Mouse (Mus musculus): ENCODE measurements around the gene Ptgds. TPM values are rescaled to one million over a fixed set of nuclear protein-coding genes. Genes with fewer than 3 reads are reported as not detected.

The Ptgds gene
- polyA plus RNA-seq, 1 experiment from 2014 or later: 4.0 TPM

DNA sequence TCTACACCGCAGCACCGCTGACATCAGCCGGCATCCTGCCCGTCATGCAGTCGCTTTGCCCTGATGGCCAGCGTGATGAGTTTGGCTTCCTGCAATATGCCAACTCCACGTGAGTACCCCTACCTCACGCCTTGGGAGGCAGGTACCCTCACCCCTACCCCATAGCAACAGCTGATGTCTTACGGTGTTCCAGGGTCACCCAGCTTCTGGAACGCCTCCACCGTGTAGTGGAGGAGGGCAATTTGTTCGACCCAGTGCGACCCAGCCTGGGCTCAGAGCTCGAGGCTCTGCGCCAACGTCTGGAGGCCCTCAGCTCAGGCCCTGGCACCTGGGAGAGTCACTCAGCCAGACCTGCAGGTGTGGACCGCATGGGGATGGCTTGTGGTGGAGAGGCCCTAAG lies 36.7 kb downstream of the Ptgds start:
- Histone ChIP-seq H3K27me3 (replicated peaks; ENCODE audit: control insufficient read depth, insufficient read depth, low read length) (no peaks in the 10 kb centered on the region; the same call in 1 of the 2 replicates), H3K27ac (ENCODE audit: low read length) (no peak overlapping the region), H3K9ac (ENCODE audit: low read depth, low read length) (no peak overlapping the region), H3K4me1 (ENCODE audit: control insufficient read depth, insufficient read depth, low read length) (0 out of 2 replicates have a peak, but pooled peaks cover 2% of the 10 kb centered on the region), H3K9me3 (ENCODE audit: control insufficient read depth, low read length) (no peaks in the 10 kb centered on the region), H3K4me3 (ENCODE audit: low read length) (no peak overlapping the region), H3K4me2 (ENCODE audit: low read depth, low read length) (no peak overlapping the region), H3K36me3 (ENCODE audit: control insufficient read depth, insufficient read depth, low read length) (no peaks in the 10 kb centered on the region)
- WGBS: 91% methylated on average over 17 of the region's 17 CpGs
- ATAC-seq: no peak

DNA sequence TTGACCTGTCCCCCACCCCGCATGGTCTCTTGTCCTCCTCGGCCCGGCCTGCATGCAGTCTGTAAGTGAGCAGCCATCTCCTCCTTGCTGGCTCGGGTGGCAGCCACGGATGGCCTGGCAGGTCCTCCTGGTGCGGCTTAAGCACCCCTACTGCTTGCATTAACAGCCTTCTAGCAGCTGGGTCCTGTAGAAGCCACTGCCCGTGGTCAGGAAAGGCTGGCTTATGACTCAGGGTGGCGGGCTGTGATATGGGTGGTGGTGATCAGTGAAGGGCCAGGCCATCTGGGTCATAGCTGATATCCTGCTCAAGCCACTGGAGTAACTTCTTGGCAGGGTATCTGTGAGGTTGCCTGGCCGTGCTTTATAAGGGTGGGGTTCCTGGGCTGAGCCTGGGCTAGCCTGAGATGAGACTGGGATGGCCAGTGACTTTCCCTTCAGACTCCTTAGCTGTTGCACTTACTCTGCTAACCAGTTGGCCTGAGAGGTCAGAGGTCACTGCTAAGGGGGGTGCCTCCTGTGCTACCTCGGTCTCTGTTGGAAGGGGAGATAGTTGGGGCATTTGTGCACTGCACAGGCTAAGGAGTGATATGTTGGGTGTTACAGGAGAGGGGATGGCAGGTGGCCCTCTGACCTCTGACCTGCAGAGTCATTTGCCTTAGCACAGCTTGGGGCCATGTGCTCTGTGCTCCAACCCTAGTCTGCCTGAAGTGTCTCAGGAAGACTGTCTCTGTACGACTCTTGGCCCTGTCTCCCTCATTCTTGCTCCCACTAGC lies 37.3 kb downstream of the Ptgds start:
- no peak overlapping the region for H3K9ac ChIP-seq (ENCODE audit: low read depth, low read length)
- WGBS: 85% methylated on average over 11 of the region's 11 CpGs
- no peak overlapping the region for H3K27ac ChIP-seq (ENCODE audit: low read length)
- no peak overlapping the region for H3K4me3 ChIP-seq (ENCODE audit: low read length)
- no peaks in the 10 kb centered on the region for H3K9me3 ChIP-seq (ENCODE audit: control insufficient read depth, low read length)
- no peaks in the 10 kb centered on the region for H3K36me3 ChIP-seq (ENCODE audit: control insufficient read depth, insufficient read depth, low read length)
- no peak for ATAC-seq
- no peaks in the 10 kb centered on the region; the same call in 1 of the 2 replicates for H3K27me3 ChIP-seq (replicated peaks; ENCODE audit: control insufficient read depth, insufficient read depth, low read length)
- H3K4me2 ChIP-seq (ENCODE audit: low read depth, low read length): no peak overlapping the region
- 0 out of 2 replicates have a peak, but pooled peaks cover 3% of the 10 kb centered on the region for H3K4me1 ChIP-seq (ENCODE audit: control insufficient read depth, insufficient read depth, low read length)

DNA sequence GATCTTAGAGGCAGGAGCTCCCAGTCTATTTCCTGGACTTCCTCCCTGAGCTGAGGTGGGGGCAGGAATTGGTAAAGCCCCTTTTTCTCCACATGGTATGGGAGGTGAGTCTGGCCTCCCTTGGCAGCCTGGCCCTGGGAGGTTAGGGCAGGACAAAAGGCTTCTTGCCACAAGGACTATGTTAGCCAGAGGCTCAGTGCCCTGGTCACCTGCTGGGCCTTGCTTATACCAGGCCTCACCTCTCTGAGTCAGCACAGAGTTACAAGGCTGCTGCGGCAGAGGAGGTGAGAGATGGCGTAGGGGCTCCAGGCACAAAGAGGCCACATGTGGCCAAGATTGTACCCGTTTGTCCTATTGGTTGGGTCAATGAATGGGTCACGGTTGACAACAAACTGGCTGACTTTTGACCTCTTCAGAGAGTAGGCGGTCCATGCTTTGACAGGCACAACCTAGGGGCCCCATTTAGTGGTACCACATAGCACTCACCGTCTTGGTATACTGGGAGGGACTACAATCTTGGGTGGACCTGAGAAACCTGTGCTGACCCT lies 38.5 kb downstream of the Ptgds start:
- no peak overlapping the region for H3K27ac ChIP-seq (ENCODE audit: low read length)

DNA sequence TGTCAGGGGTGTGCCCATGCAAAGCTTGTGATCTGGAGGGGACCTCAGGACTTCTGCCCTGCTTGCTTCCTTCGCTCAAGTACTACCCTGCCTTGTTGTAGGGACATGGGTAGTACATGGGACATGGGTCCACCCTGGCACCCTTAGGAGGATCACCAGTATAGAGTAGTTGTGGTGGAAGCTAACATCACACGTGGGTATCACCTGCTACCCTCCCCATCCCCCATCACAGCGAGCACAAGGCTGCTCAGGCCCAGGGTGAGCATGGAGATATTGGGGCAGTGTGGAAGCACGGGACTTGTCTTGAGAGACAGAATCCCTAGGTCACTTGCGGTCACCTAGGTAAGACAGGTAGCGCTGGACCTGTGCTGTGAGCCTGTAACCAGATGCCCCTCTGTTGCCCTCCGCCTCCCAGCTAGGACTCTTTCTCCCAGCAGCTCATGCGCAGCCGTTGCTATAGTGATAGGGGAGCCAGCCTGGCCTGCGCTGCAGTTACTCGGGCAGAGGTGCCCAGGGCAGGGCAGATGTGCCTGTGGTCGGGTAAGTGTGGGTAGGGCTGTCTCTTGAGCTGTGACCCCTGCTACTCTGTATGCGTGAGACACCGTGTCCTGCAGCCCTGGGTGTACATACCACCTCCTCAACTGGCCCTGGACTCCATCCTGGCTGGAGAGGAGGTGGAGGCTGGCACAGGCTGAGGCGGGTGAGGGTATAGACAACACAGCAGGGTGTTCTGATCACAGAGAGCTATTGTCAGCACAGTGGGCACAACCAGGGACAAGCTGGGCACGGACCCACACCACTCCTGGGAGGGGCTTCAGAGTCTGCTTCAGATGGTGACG lies 39.2 kb downstream of the Ptgds start:
- Histone ChIP-seq H3K4me1 (ENCODE audit: control insufficient read depth, insufficient read depth, low read length) (0 out of 2 replicates have a peak, but pooled peaks cover 3% of the 10 kb centered on the region), H3K27me3 (replicated peaks; ENCODE audit: control insufficient read depth, insufficient read depth, low read length) (peaks cover 3% of the 10 kb centered on the region; the same call in 1 of the 2 replicates), H3K9ac (ENCODE audit: low read depth, low read length) (no peak overlapping the region), H3K4me2 (ENCODE audit: low read depth, low read length) (no peak overlapping the region), H3K4me3 (ENCODE audit: low read length) (no peak overlapping the region), H3K27ac (ENCODE audit: low read length) (no peak overlapping the region), H3K9me3 (ENCODE audit: control insufficient read depth, low read length) (no peaks in the 10 kb centered on the region), H3K36me3 (ENCODE audit: control insufficient read depth, insufficient read depth, low read length) (no peaks in the 10 kb centered on the region)
- ATAC-seq: no peak
- WGBS: 74% methylated on average over 17 of the region's 17 CpGs

More for the DNA sequence above, 38.5 kb downstream of the Ptgds start:
- ATAC-seq: no peak
- Histone ChIP-seq H3K36me3 (ENCODE audit: control insufficient read depth, insufficient read depth, low read length) (no peaks in the 10 kb centered on the region), H3K9ac (ENCODE audit: low read depth, low read length) (no peak overlapping the region), H3K4me1 (ENCODE audit: control insufficient read depth, insufficient read depth, low read length) (0 out of 2 replicates have a peak, but pooled peaks cover 3% of the 10 kb centered on the region), H3K4me3 (ENCODE audit: low read length) (no peak overlapping the region), H3K9me3 (ENCODE audit: control insufficient read depth, low read length) (no peaks in the 10 kb centered on the region), H3K4me2 (ENCODE audit: low read depth, low read length) (no peak overlapping the region), H3K27me3 (replicated peaks; ENCODE audit: control insufficient read depth, insufficient read depth, low read length) (no peaks in the 10 kb centered on the region; the same call in 1 of the 2 replicates)
- whole genome bisulfite sequencing: 73% methylated on average over 6 of the region's 6 CpGs

DNA sequence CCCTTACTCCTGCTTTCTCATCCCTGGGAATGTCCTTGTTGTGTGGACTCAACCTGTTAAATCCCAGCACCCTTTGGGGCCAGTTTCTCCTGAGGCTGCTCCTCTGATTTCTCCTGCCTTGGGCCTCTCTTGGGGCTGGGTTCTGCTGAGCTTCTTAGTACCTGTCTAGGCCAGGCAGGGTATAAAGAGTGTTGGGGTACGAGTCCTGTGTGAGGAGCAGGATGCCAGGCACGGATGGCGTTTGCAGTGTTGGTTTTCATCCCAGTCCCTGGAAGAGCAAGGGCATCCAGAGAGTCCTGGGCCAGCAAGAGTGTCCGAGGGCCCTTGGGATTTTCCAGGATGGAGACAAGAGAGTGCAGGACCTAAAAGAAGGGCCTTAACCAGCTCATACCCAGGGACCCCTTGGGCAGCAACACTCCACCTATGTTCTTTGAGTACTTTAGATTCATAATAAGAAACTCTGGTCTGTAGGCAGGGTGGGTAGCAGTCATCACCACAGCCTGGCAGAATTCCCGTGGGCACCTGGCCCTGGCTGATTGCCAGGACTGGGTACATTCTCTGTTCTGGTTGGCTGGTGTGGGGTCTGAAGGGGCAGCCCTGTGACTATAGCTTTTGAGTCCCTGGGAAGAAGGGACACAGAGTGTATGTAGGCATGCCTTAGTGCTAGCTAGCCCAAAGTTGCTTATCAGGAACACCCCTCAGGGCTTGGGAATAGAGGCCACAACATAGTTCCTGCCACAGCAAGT lies 40.2 kb downstream of the Ptgds start:
- no peak overlapping the region for H3K27ac ChIP-seq (ENCODE audit: low read length)
- H3K9me3 ChIP-seq (ENCODE audit: control insufficient read depth, low read length): no peaks in the 10 kb centered on the region
- no peaks in the 10 kb centered on the region for H3K36me3 ChIP-seq (ENCODE audit: control insufficient read depth, insufficient read depth, low read length)
- peak overlapping the region; percentile 97 for H3K4me2 ChIP-seq (ENCODE audit: low read depth, low read length)
- H3K4me3 ChIP-seq (ENCODE audit: low read length): peak overlapping the region; percentile 75; the same call in 1 of the 2 replicates
- ATAC-seq: no peak
- 0 out of 2 replicates have a peak, but pooled peaks cover 3% of the 10 kb centered on the region for H3K4me1 ChIP-seq (ENCODE audit: control insufficient read depth, insufficient read depth, low read length)
- WGBS: 70% methylated on average over 5 of the region's 5 CpGs
- peaks cover 12% of the 10 kb centered on the region; the same call in 1 of the 2 replicates for H3K27me3 ChIP-seq (replicated peaks; ENCODE audit: control insufficient read depth, insufficient read depth, low read length)
- 0 out of 2 replicates have a peak overlapping the region, but pooled peaks have one; percentile 7 for H3K9ac ChIP-seq (ENCODE audit: low read depth, low read length)

DNA sequence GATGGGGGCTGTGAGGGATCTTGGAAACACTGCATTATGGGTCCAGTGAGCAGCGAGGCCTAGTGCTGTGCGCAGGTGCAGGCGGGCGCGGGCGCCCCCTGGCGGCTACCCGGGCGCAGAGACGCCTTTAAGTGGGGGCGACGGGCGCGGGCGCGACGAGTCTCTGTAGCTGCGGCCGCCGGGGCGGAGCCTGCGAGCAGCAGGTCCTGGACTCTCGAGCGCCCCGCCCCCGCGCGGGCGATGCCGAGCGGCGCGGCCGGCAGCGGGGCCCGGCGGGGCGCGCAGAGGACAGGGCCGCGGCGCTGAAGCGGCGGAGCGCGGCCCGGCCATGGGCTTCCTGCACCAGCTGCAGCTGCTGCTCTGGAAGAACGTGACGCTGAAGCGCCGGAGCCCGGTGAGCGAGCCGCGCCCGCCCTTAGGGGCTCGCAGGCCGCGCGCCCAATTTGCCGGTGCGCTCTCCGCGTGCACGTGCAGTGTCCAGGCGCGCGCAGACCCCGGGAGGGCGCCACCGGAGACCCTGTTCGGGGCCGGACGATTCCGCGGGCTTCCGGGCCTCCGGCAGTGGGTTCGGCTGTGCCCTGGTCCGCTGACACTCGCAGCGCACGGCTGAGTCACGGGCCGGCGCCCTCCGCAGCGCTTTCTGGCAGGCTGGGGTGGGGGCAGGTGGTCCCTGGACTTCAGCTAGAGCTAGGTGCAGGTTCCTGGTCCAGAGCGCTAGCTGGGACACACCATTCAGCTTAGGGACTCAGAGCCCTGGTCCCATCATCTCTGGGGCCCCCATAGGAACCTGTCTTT lies 41.2 kb downstream of the Ptgds start, which contains the start of gene Abca2:
Gene Abca2 (plus strand): TSS at position 262 of the 795 bp plus-strand sequence.
- Histone ChIP-seq H3K27me3 (replicated peaks; ENCODE audit: control insufficient read depth, insufficient read depth, low read length) (peaks cover 12% of the 10 kb centered on the region; the same call in 1 of the 2 replicates), H3K9ac (ENCODE audit: low read depth, low read length) (peak within 1 kb of the TSS; percentile 76), H3K9me3 (ENCODE audit: control insufficient read depth, low read length) (no peaks in the 10 kb centered on the region), H3K4me3 (ENCODE audit: low read length) (peak within 1 kb of the TSS; percentile 75), H3K4me1 (ENCODE audit: control insufficient read depth, insufficient read depth, low read length) (0 out of 2 replicates have a peak, but pooled peaks cover 3% of the 10 kb centered on the region), H3K27ac (ENCODE audit: low read length) (no peak within 1 kb of the TSS), H3K4me2 (ENCODE audit: low read depth, low read length) (peak within 1 kb of the TSS; percentile 97), H3K36me3 (ENCODE audit: control insufficient read depth, insufficient read depth, low read length) (no peaks in the 10 kb centered on the region)
- peak; percentile 91 for ATAC-seq
- WGBS: under 1% methylated on average over 89 of the region's 89 CpGs

DNA sequence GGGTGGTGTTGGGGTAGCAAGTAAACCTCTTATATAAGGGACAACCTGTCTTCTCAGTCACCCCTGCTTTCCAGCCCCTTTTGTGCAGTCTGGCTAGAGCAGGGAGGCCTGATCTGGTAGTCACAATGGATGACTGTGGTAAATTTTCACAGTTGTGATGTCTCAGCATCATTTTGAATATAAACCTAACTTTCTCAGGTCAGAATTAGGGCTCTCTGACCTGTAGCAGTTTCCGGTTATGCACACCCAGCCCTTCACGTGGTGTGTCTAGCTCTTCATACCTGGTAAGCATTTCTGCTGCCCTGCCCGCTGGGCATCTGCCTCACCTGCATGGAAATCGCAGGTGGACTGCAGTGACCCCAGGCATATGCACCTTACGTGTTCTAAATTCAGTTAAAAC lies 42.6 kb downstream of the Ptgds start:
- H3K9me3 ChIP-seq (ENCODE audit: control insufficient read depth, low read length): no peaks in the 10 kb centered on the region
- peaks cover 12% of the 10 kb centered on the region; the same call in 1 of the 2 replicates for H3K27me3 ChIP-seq (replicated peaks; ENCODE audit: control insufficient read depth, insufficient read depth, low read length)
- H3K4me3 ChIP-seq (ENCODE audit: low read length): no peak overlapping the region
- 85% methylated on average over 5 of the region's 5 CpGs for WGBS
- H3K36me3 ChIP-seq (ENCODE audit: control insufficient read depth, insufficient read depth, low read length): no peaks in the 10 kb centered on the region
- no peak for ATAC-seq
- H3K27ac ChIP-seq (ENCODE audit: low read length): no peak overlapping the region
- H3K9ac ChIP-seq (ENCODE audit: low read depth, low read length): no peak overlapping the region
- H3K4me1 ChIP-seq (ENCODE audit: control insufficient read depth, insufficient read depth, low read length): peaks cover 3% of the 10 kb centered on the region; the same call in 1 of the 2 replicates
- no peak overlapping the region for H3K4me2 ChIP-seq (ENCODE audit: low read depth, low read length)

DNA sequence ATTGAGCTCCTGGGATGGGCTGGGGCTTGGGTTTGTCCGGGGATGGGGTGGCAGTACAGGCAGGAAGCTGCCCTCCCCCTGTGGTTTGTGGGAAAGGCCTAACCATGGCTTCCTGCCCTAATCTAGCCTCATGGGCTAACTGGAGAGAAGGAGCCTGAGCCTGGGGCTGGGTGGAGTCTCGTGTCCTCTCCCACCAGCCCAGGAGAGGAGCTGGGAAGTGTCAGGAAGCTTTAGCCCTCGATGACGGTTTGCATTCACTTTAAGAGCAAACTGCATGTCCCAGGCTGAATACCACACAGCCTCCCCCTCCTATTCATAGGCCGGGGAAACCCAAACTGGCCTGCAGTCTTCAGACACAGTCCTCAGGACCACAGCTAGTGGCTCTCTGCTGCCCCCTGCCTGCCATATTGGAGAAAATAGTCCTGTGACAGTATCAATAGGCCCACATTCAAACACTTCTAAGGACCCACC lies 43.1 kb downstream of the Ptgds start:
- WGBS: 34% methylated on average over 5 of the region's 5 CpGs

More for the DNA sequence above, 43.1 kb downstream of the Ptgds start:
- Histone ChIP-seq H3K4me3 (ENCODE audit: low read length) (no peak overlapping the region), H3K27me3 (replicated peaks; ENCODE audit: control insufficient read depth, insufficient read depth, low read length) (peaks cover 12% of the 10 kb centered on the region; the same call in 1 of the 2 replicates), H3K27ac (ENCODE audit: low read length) (no peak overlapping the region), H3K4me1 (ENCODE audit: control insufficient read depth, insufficient read depth, low read length) (peaks cover 3% of the 10 kb centered on the region; the same call in 1 of the 2 replicates), H3K9ac (ENCODE audit: low read depth, low read length) (no peak overlapping the region), H3K9me3 (ENCODE audit: control insufficient read depth, low read length) (no peaks in the 10 kb centered on the region), H3K36me3 (ENCODE audit: control insufficient read depth, insufficient read depth, low read length) (no peaks in the 10 kb centered on the region), H3K4me2 (ENCODE audit: low read depth, low read length) (no peak overlapping the region)
- no peak for ATAC-seq
